In the genomic region with DNA sequence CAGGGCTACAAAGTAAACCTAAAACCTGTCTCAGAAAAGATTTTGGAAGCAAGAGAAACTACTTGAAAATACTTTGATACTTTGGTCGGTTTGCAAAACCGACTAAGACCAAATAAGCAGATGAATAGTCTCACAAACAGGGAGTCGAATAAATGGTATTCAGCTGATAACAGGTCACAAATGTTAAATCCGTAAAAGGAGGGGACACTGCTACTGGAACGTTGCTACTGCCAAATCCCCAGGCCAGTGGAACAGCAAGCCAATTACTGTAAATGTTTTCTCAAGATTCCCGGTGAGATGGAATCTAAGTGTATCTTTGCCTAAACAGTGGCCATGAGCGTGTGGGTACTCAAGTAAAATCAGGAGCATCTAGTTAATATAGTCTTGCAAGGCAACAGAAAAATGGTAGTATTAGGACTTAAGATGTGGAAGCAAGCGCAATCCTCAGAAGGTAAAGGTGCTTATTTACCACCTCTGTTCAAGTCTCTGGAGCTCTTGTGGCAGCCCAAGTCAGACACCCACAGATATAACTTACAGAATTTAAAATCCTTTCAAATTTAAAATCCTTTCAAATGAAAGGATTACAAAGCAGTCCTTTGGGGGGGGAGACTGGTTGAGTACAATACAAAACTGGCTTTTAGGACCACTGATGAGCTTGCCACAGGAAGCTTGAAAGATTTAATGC, we compare ENCODE assay signal across 8 mouse cellular contexts. TPM values are rescaled to one million over a fixed set of nuclear protein-coding genes. Genes with fewer than 3 reads are reported as not detected.
A peak's percentile ranks its signal among the peaks of the same experiment; 100 is the strongest.
DNase-seq lines count a peak whose midpoint lies in the region; ATAC-seq and TF ChIP-seq lines count a peak whose summit lies in the region.

No protein-coding gene starts in this region.

- DNase-seq in lung, adult 2 months, result no peak
- DNase-seq in lung, postnatal 4 days, result no peak
- peak; percentile 44 for DNase-seq in embryonic facial prominence, embryonic 11.5 days (ENCODE audit: low spot score)
- DNase-seq in cerebellum, adult 11 months, result no peak

- H3K4me1 ChIP-seq in lung, adult 2 months (ENCODE audit: control insufficient read depth, insufficient read depth, low read length), result peaks cover 14% of the 10 kb centered on the region
- no peaks in the 10 kb centered on the region for H3K4me1 ChIP-seq in embryonic facial prominence, embryonic 11.5 days (ENCODE audit: control insufficient read depth, insufficient read depth, low read length)
- 0 out of 2 replicates have a peak, but pooled peaks cover 2% of the 10 kb centered on the region for H3K4me1 ChIP-seq in intestine, postnatal 0 days (replicated peaks; ENCODE audit: control insufficient read depth, insufficient read depth, low read length)
- H3K4me1 ChIP-seq in neural tube, embryonic 14.5 days (ENCODE audit: control insufficient read depth, insufficient read depth, low read length), result peaks cover 26% of the 10 kb centered on the region

- H3K36me3 ChIP-seq in embryonic facial prominence, embryonic 11.5 days (replicated peaks; ENCODE audit: control insufficient read depth, insufficient read depth, low read depth, low read length), result peaks cover 4% of the 10 kb centered on the region; the same call in 1 of the 2 replicates
- H3K36me3 ChIP-seq in intestine, postnatal 0 days (ENCODE audit: control insufficient read depth, insufficient read depth), result peaks cover 33% of the 10 kb centered on the region
- peaks cover 21% of the 10 kb centered on the region for H3K36me3 ChIP-seq in neural tube, embryonic 14.5 days (ENCODE audit: control insufficient read depth, insufficient read depth, low read length)

- WGBS in lung, adult 2 months, result 12% methylated on average over 8 of the region's 8 CpGs
- WGBS in embryonic facial prominence, embryonic 11.5 days, result 26% methylated on average over 8 of the region's 8 CpGs
- 11% methylated on average over 8 of the region's 8 CpGs for WGBS in intestine, postnatal 0 days
- 25% methylated on average over 8 of the region's 8 CpGs for WGBS in neural tube, embryonic 14.5 days

- peak overlapping the region; percentile 44 for H3K4me2 ChIP-seq in embryonic facial prominence, embryonic 11.5 days (ENCODE audit: low read depth, low read length)
- H3K4me2 ChIP-seq in intestine, postnatal 0 days (replicated peaks; ENCODE audit: low read depth), result peak overlapping the region; percentile 69
- H3K4me2 ChIP-seq in neural tube, embryonic 14.5 days (ENCODE audit: low read depth, low read length), result peak overlapping the region; percentile 94

- peak overlapping the region; percentile 91 for H3K9ac ChIP-seq in embryonic facial prominence, embryonic 11.5 days (replicated peaks; ENCODE audit: low read length)
- H3K9ac ChIP-seq in intestine, postnatal 0 days (ENCODE audit: low read depth, low read length), result peak overlapping the region; percentile 90
- peak overlapping the region; percentile 83 for H3K9ac ChIP-seq in neural tube, embryonic 14.5 days (replicated peaks; ENCODE audit: low read depth, low read length)

- ATAC-seq in embryonic facial prominence, embryonic 11.5 days (replicated peaks; ENCODE audit: insufficient number of reproducible peaks, low FRiP score, low TSS enrichment, low read depth), result no peak
- no peak for ATAC-seq in intestine, postnatal 0 days
- no peak for ATAC-seq in neural tube, embryonic 14.5 days (ENCODE audit: low read depth)
- no peak for ATAC-seq in megakaryocyte-erythroid progenitor cell, adult 5-6 weeks (replicated peaks; ENCODE audit: low FRiP score, low TSS enrichment, poor library complexity, severe bottlenecking)
- ATAC-seq in inflammation-experienced regulatory T-cells, adult 6 months, result no peak

- TF ChIP-seq CTCF in lung, adult 2 months (IDR thresholded peaks at IDR 0.05; ENCODE audit: insufficient read depth, low read length), result no peak
- TF ChIP-seq CTCF in intestine, postnatal 0 days (IDR thresholded peaks at IDR 0.05; ENCODE audit: low read depth), result no peak

- H3K9me3 ChIP-seq in embryonic facial prominence, embryonic 11.5 days (replicated peaks; ENCODE audit: control insufficient read depth, low read length), result no peaks in the 10 kb centered on the region
- no peaks in the 10 kb centered on the region for H3K9me3 ChIP-seq in intestine, postnatal 0 days (ENCODE audit: control insufficient read depth)
- no peaks in the 10 kb centered on the region for H3K9me3 ChIP-seq in neural tube, embryonic 14.5 days (ENCODE audit: control insufficient read depth, low read length)

- peak overlapping the region; percentile 94 for H3K27ac ChIP-seq in embryonic facial prominence, embryonic 11.5 days (replicated peaks; ENCODE audit: low read depth, low read length)
- peak overlapping the region; percentile 57 for H3K27ac ChIP-seq in intestine, postnatal 0 days (ENCODE audit: low read depth, low read length)
- H3K27ac ChIP-seq in neural tube, embryonic 14.5 days (ENCODE audit: low read depth, low read length), result peak overlapping the region; percentile 100

- H3K27me3 ChIP-seq in embryonic facial prominence, embryonic 11.5 days (ENCODE audit: control insufficient read depth, insufficient read depth, low read length), result no peaks in the 10 kb centered on the region
- H3K27me3 ChIP-seq in intestine, postnatal 0 days (replicated peaks; ENCODE audit: control insufficient read depth, insufficient read depth, low read length), result no peaks in the 10 kb centered on the region
- H3K27me3 ChIP-seq in neural tube, embryonic 14.5 days (ENCODE audit: control insufficient read depth, insufficient read depth, low read length), result no peaks in the 10 kb centered on the region

- peak overlapping the region; percentile 98 for H3K4me3 ChIP-seq in lung, adult 2 months (replicated peaks; ENCODE audit: extremely low read depth, low read depth, low read length)
- peak overlapping the region; percentile 49 for H3K4me3 ChIP-seq in embryonic facial prominence, embryonic 11.5 days (ENCODE audit: low read depth, low read length)
- peak overlapping the region; percentile 65 for H3K4me3 ChIP-seq in intestine, postnatal 0 days (ENCODE audit: low read depth, low read length)
- H3K4me3 ChIP-seq in neural tube, embryonic 14.5 days (ENCODE audit: low read depth, low read length), result peak overlapping the region; percentile 64

- TF ChIP-seq POLR2A in lung, adult 2 months (IDR thresholded peaks at IDR 0.05; ENCODE audit: borderline replicate concordance, extremely low read depth, low read depth, low read length), result no peak

RNA-seq across cellular contexts. Expression of a gene that starts 1.2 kb away (rescaled TPM):
- polyA plus RNA-seq in lung, adult 2 months (2012; rRNA removed), result 7.3 and 12.4 TPM in 2 replicates
- polyA plus RNA-seq in embryonic facial prominence, embryonic 11.5 days (2014; fragmentation: Nextera tagmentation; extraction: Ambion mirVana), result 106 and 120 TPM in 2 replicates
- 146 and 148 TPM in 2 replicates for polyA plus RNA-seq in intestine, postnatal 0 days (2015; fragmentation: Nextera tagmentation; extraction: Ambion mirVana)
- 105 and 107 TPM in 2 replicates for polyA plus RNA-seq in neural tube, embryonic 14.5 days (2014; fragmentation: Nextera tagmentation; extraction: Ambion mirVana)
- total RNA-seq in megakaryocyte-erythroid progenitor cell, adult 5-6 weeks (2014; fragmentation: Nextera tagmentation), result 205 and 307 TPM in 2 replicates
- total RNA-seq in megakaryocyte-erythroid progenitor cell, adult 5-6 weeks (2017), result 253 and 262 TPM in 2 replicates
- 100 to 1,000 TPM; 177 to 251 (median 244) TPM for polyA plus RNA-seq in inflammation-experienced regulatory T-cells, adult 6 months (2017; shearing (Covaris generic))

RNA-seq across cellular contexts. Expression of a gene that starts 17.4 kb away (rescaled TPM):
- 48.3 and 65.0 TPM in 2 replicates for polyA plus RNA-seq in lung, adult 2 months (2012; rRNA removed)
- polyA plus RNA-seq in embryonic facial prominence, embryonic 11.5 days (2014; fragmentation: Nextera tagmentation; extraction: Ambion mirVana), result 823 and 953 TPM in 2 replicates
- 131 TPM in 2 replicates for polyA plus RNA-seq in intestine, postnatal 0 days (2015; fragmentation: Nextera tagmentation; extraction: Ambion mirVana)
- 267 and 325 TPM in 2 replicates for polyA plus RNA-seq in neural tube, embryonic 14.5 days (2014; fragmentation: Nextera tagmentation; extraction: Ambion mirVana)
- 517 and 688 TPM in 2 replicates for total RNA-seq in megakaryocyte-erythroid progenitor cell, adult 5-6 weeks (2014; fragmentation: Nextera tagmentation)
- total RNA-seq in megakaryocyte-erythroid progenitor cell, adult 5-6 weeks (2017), result 688 and 728 TPM in 2 replicates
- 100 to 1,000 TPM in 2 of 3 experiments, 10 to 100 TPM in 1; 89.8 to 166 (median 118) TPM for polyA plus RNA-seq in inflammation-experienced regulatory T-cells, adult 6 months (2017; shearing (Covaris generic))

Comparison
In these comparisons a context has a peak if more than half of its experiments do, and no peak if none do; other contexts are left out.
1. H3K4me2 ChIP-seq: peak in every context shown above with its lines; median percentile 94 in neural tube, embryonic 14.5 days; 69 in intestine, postnatal 0 days; 44 in embryonic facial prominence, embryonic 11.5 days.